Mouse (Mus musculus) heart, embryonic 15.5 days (tissue): ENCODE measurements at regions not wholly inside any gene's neighbourhood (a gene's known extent, or its start where the extent isn't known, plus 50 kb on each side); places are given as distances from the start of the nearest gene placed in this dataset. TPM values are rescaled to one million over a fixed set of nuclear protein-coding genes. Genes with fewer than 3 reads are reported as not detected.

Experiments
- ATAC-seq: fragments of 200-750 bp; cut with Nextera tagmentation; replicated peaks from 2 replicates; pipeline ENCODE4 v1.8.0; 2017; ENCODE audit warnings: low read depth, moderate TSS enrichment; ENCODE audit not compliant: insufficient number of reproducible peaks, insufficient read depth, low FRiP score
- H3K27ac ChIP-seq: fragments of 300-500 bp; sonication (generic); 2 replicates; pipeline ENCODE4 v1.5.1; 2015; ENCODE audit warnings: mild to moderate bottlenecking, inconsistent platforms
- H3K27me3 ChIP-seq: fragments of 300-500 bp; sonication (generic); 2 replicates; pipeline ENCODE4 v1.6.1; 2015; ENCODE audit warnings: inconsistent platforms
- H3K36me3 ChIP-seq: fragments of 300-500 bp; sonication (generic); 2 replicates; pipeline ENCODE4 v1.6.1; 2015; ENCODE audit warnings: mild to moderate bottlenecking, inconsistent platforms
- H3K4me1 ChIP-seq: fragments of 300-500 bp; sonication (generic); replicated peaks from 2 replicates; pipeline ENCODE4 v1.6.1; 2015; ENCODE audit warnings: inconsistent platforms
- H3K4me2 ChIP-seq: fragments of 300-500 bp; sonication (generic); 2 replicates; pipeline ENCODE4 v1.6.1; 2015; ENCODE audit warnings: inconsistent platforms, mild to moderate bottlenecking, moderate library complexity
- H3K4me3 ChIP-seq: fragments of 300-500 bp; sonication (generic); 2 replicates; pipeline ENCODE4 v1.5.1; 2015; ENCODE audit warnings: mild to moderate bottlenecking, inconsistent platforms
- H3K9ac ChIP-seq: fragments of 300-500 bp; sonication (generic); 2 replicates; pipeline ENCODE4 v1.6.1; 2015; ENCODE audit warnings: mild to moderate bottlenecking, inconsistent platforms
- H3K9me3 ChIP-seq: fragments of 300-500 bp; sonication (generic); replicated peaks from 2 replicates; pipeline ENCODE4 v1.6.1; 2016; ENCODE audit warnings: inconsistent platforms
- WGBS: fragments of 180-500 bp; shearing (Covaris S2); methylation state at CpG from one replicate; pipeline ENCODE4 v1.1.7; 2015; ENCODE audit warnings: mixed read lengths; 5-methylcytosine and 5-hydroxymethylcytosine counted together
- microRNA-seq: library from miRNA; unstranded; fragments of <30 nt; microRNA quantifications from one replicate; pipeline ENCODE4, GENCODE M21; 2016

DNA sequence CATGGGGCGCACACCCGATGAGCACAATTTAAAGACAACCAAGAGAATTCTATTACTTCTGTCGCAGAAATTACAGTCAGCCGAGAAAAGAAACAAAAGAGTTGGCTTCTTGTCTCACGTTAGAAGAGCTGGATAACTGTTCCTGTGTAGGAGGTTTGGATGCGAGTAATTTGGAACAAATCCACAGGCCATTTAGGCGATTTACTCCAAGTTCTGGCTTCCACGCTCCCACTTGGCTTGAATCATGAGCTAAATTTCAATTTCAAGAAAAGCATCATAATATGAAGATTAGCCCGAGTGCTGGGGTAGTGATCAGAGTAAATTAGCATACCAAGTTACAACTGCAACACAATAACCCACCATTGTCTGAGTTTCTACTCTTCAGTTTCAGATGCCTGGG is 202.1 kb upstream of the Atp11b start:
- WGBS = 71% methylated on average over 9 of the region's 9 CpGs
- Histone ChIP-seq H3K9ac (no peak overlapping the region), H3K36me3 (no peaks in the 10 kb centered on the region), H3K27ac (no peak overlapping the region), H3K4me1 (no peaks in the 10 kb centered on the region), H3K27me3 (no peaks in the 10 kb centered on the region), H3K4me3 (no peak overlapping the region), H3K9me3 (no peaks in the 10 kb centered on the region), H3K4me2 (no peak overlapping the region)
- no peak for ATAC-seq

DNA sequence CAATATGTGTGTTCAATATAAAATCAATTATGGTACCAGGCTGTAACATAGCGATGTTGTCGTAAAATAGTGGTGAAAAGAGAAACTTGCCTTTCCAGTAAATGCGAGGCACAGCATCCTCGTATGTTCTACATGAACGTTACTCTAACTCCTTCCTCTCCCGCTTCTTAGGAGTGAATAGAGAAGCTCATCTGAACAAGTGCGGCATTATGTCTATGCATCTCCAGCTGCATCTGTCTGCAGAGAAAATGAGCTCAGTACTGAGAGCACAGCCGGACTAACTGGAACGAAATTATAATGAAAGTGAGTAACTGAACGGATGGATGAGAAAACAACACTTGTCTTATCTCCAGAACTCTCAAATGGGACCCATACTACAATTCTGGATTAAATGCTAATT is 193.5 kb upstream of the Atp11b start:
- no peaks in the 10 kb centered on the region for H3K9me3 ChIP-seq
- 86% methylated on average over 10 of the region's 10 CpGs for WGBS
- no peak overlapping the region for H3K9ac ChIP-seq
- no peak for ATAC-seq
- H3K4me1 ChIP-seq = no peaks in the 10 kb centered on the region
- no peak overlapping the region for H3K4me2 ChIP-seq
- no peak overlapping the region for H3K27ac ChIP-seq
- H3K4me3 ChIP-seq = no peak overlapping the region
- H3K27me3 ChIP-seq = no peaks in the 10 kb centered on the region
- no peaks in the 10 kb centered on the region for H3K36me3 ChIP-seq

GRCm38 (mm10) chr3:35574402-35574801 is 179.5 kb upstream of the Atp11b start:
- Histone ChIP-seq H3K36me3 (no peaks in the 10 kb centered on the region), H3K4me3 (no peak overlapping the region), H3K4me1 (no peaks in the 10 kb centered on the region), H3K27ac (no peak overlapping the region), H3K9me3 (no peaks in the 10 kb centered on the region), H3K4me2 (no peak overlapping the region), H3K27me3 (no peaks in the 10 kb centered on the region), H3K9ac (no peak overlapping the region)
- 22% methylated on average over 10 of the region's 10 CpGs for WGBS
- ATAC-seq = no peak

Small RNA genes lying in the stretch of these regions (microRNA-seq; reads per million reads assigned to microRNA genes)
- not detected for gene Gm25442
